Mouse (Mus musculus) frontal cortex, postnatal 36 days (tissue): ENCODE data around the gene Ndufaf3.

Source experiments
- DNase-seq, 2 experiments: peaks; one replicate each; pipeline ENCODE4 v3.0.0; 2022; ENCODE audit warnings: low spot score in 2 of 2

Gene Ndufaf3

GRCm38 (mm10) chr9:108517931-108518332 lies 49.3 kb downstream of the Ndufaf3 start:
- DNase-seq: peak in 1 of 2 experiments; percentile 52

- DNase-seq: peak; percentile 68 to 80
These were observed 49.8 kb downstream of the Ndufaf3 start for GRCm38 (mm10) chr9:108517253-108517930.

- peak; percentile 95 to 96 for DNase-seq
These were observed 50.6 kb downstream of the Ndufaf3 start, which contains the start of gene Qrich1 for GRCm38 (mm10) chr9:108516380-108517251. Gene Qrich1, plus strand, starts transcription at chr9:108516806.
